ENCODE assay signal across 8 mouse cellular contexts in the genomic region with DNA sequence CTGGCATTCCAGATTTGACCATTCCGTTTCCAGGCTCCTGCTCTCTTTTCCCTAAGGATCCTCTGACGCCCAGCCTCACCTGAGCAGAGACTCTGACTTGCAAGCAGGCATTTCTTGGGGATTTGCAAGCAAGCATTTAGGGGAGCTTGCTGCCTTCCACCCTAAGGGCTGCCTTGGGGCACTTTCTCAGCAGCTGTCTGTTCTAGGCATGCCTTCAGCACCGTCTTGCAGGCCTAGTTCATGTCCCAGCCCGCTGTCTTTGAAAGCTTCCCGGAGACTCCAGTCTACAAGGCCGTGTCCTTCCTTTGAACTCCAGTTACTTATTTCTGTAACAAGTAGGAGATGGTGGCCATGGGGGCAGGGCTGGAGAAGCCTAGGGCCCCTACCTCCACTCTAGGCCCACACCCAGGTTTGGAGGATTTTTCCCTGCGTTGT. TPM values are rescaled to one million over a fixed set of nuclear protein-coding genes. Genes with fewer than 3 reads are reported as not detected.
DNase-seq lines count a peak whose midpoint lies in the region; ATAC-seq and TF ChIP-seq lines count a peak whose summit lies in the region.

No protein-coding gene starts in this region.

- H3K4me1 ChIP-seq in forebrain, embryonic 14.5 days (ENCODE audit: control insufficient read depth, insufficient read depth, low read length) = peaks cover 3% of the 10 kb centered on the region; the same call in 1 of the 2 replicates
- peaks cover 31% of the 10 kb centered on the region for H3K4me1 ChIP-seq in kidney, postnatal 0 days (replicated peaks; ENCODE audit: insufficient read depth, low read length)
- peaks cover 6% of the 10 kb centered on the region; the same call in 1 of the 2 replicates for H3K4me1 ChIP-seq in midbrain, embryonic 14.5 days (ENCODE audit: control insufficient read depth, insufficient read depth, low read length)

- TF ChIP-seq CTCF in kidney, postnatal 0 days (IDR thresholded peaks at IDR 0.05; ENCODE audit: low read depth) = no peak

- H3K4me2 ChIP-seq in forebrain, embryonic 14.5 days (ENCODE audit: low read length) = peak overlapping the region; percentile 94
- H3K4me2 ChIP-seq in kidney, postnatal 0 days (ENCODE audit: low read length) = peak overlapping the region; percentile 81
- H3K4me2 ChIP-seq in midbrain, embryonic 14.5 days (ENCODE audit: low read length) = peak overlapping the region; percentile 99

- 35% methylated on average over 7 of the region's 7 CpGs for WGBS in forebrain, embryonic 14.5 days
- WGBS in kidney, postnatal 0 days = 5% methylated on average over 7 of the region's 7 CpGs
- WGBS in midbrain, embryonic 14.5 days = 33% methylated on average over 7 of the region's 7 CpGs

- H3K9ac ChIP-seq in forebrain, embryonic 14.5 days (ENCODE audit: low read length) = peak overlapping the region; percentile 71
- peak overlapping the region; percentile 95 for H3K9ac ChIP-seq in kidney, postnatal 0 days (ENCODE audit: low read depth, low read length)
- peak overlapping the region; percentile 52; the same call in 1 of the 2 replicates for H3K9ac ChIP-seq in midbrain, embryonic 14.5 days (replicated peaks; ENCODE audit: low read length)

- ATAC-seq in forebrain, embryonic 14.5 days = no peak
- ATAC-seq in kidney, postnatal 0 days (replicated peaks; ENCODE audit: low FRiP score, low read depth) = 0 out of 2 replicates have a peak, but pooled peaks have one; percentile 9
- no peak for ATAC-seq in midbrain, embryonic 14.5 days (ENCODE audit: low FRiP score, low TSS enrichment)

- H3K27ac ChIP-seq in forebrain, embryonic 14.5 days (ENCODE audit: low read depth, low read length) = no peak overlapping the region
- H3K27ac ChIP-seq in kidney, postnatal 0 days = peak overlapping the region; percentile 95
- no peak overlapping the region for H3K27ac ChIP-seq in midbrain, embryonic 14.5 days (replicated peaks; ENCODE audit: low read depth, low read length)

- peak; percentile 16 for DNase-seq in urinary bladder, postnatal 14 days (ENCODE audit: low spot score)
- no peak for DNase-seq in urinary bladder, postnatal 4 days (ENCODE audit: low spot score in 2 of 2)
- DNase-seq in forebrain, embryonic 14.5 days (ENCODE audit: low spot score) = no peak
- peak; percentile 59 for DNase-seq in kidney, postnatal 0 days (ENCODE audit: low spot score)
- DNase-seq in midbrain, embryonic 14.5 days = peak; percentile 43
- DNase-seq in urinary bladder, postnatal 25 days (ENCODE audit: low spot score) = no peak
- DNase-seq in cerebellum, adult 9-10 months = no peak
- DNase-seq in thymus, postnatal 0 days (ENCODE audit: low spot score) = no peak

- no peaks in the 10 kb centered on the region for H3K27me3 ChIP-seq in forebrain, embryonic 14.5 days (replicated peaks; ENCODE audit: control insufficient read depth, insufficient read depth, low read length)
- H3K27me3 ChIP-seq in kidney, postnatal 0 days (ENCODE audit: insufficient read depth, low read length) = no peaks in the 10 kb centered on the region
- peaks cover 14% of the 10 kb centered on the region; the same call in 1 of the 2 replicates for H3K27me3 ChIP-seq in midbrain, embryonic 14.5 days (ENCODE audit: control insufficient read depth, insufficient read depth, low read length)

- H3K36me3 ChIP-seq in forebrain, embryonic 14.5 days (ENCODE audit: control insufficient read depth, insufficient read depth, low read length) = no peaks in the 10 kb centered on the region
- H3K36me3 ChIP-seq in kidney, postnatal 0 days (ENCODE audit: insufficient read depth, low read length) = no peaks in the 10 kb centered on the region
- H3K36me3 ChIP-seq in midbrain, embryonic 14.5 days (ENCODE audit: control insufficient read depth, insufficient read depth, low read length) = no peaks in the 10 kb centered on the region

- H3K4me3 ChIP-seq in forebrain, embryonic 14.5 days (ENCODE audit: low read depth, low read length) = peak overlapping the region; percentile 62
- peak overlapping the region; percentile 73 for H3K4me3 ChIP-seq in kidney, postnatal 0 days (replicated peaks; ENCODE audit: low read depth, low read length)
- peak overlapping the region; percentile 53 for H3K4me3 ChIP-seq in midbrain, embryonic 14.5 days (replicated peaks; ENCODE audit: low read depth, low read length)

- H3K9me3 ChIP-seq in forebrain, embryonic 14.5 days (replicated peaks; ENCODE audit: control insufficient read depth, low read length) = no peaks in the 10 kb centered on the region
- H3K9me3 ChIP-seq in kidney, postnatal 0 days (replicated peaks; ENCODE audit: low read length) = no peaks in the 10 kb centered on the region
- no peaks in the 10 kb centered on the region for H3K9me3 ChIP-seq in midbrain, embryonic 14.5 days (ENCODE audit: control insufficient read depth, low read length)

RNA-seq across cellular contexts. Expression of gene Dock1, which starts 1.0 kb away (rescaled TPM):
- 7.9 and 9.2 TPM in 2 replicates for polyA plus RNA-seq in forebrain, embryonic 14.5 days (2014; fragmentation: Nextera tagmentation; extraction: Ambion mirVana)
- 23.9 and 27.6 TPM in 2 replicates for polyA plus RNA-seq in kidney, postnatal 0 days (2015; fragmentation: Nextera tagmentation; extraction: Ambion mirVana)
- polyA plus RNA-seq in midbrain, embryonic 14.5 days (2014; fragmentation: Nextera tagmentation; extraction: Ambion mirVana) = 4.3 and 8.4 TPM in 2 replicates
- polyA plus RNA-seq in thymus, postnatal 0 days (2015; fragmentation: Nextera tagmentation; extraction: Ambion mirVana) = 4.5 and 5.3 TPM in 2 replicates

Comparison
In these comparisons a context has a peak if more than half of its experiments do, and no peak if none do; other contexts are left out.
1. DNase-seq: peak in urinary bladder, postnatal 14 days (single experiment), kidney, postnatal 0 days (single experiment) and midbrain, embryonic 14.5 days (single experiment); none in urinary bladder, postnatal 4 days (0 of 2), forebrain, embryonic 14.5 days (single experiment), urinary bladder, postnatal 25 days (single experiment), cerebellum, adult 9-10 months (single experiment) and thymus, postnatal 0 days (single experiment).
2. Peak in every context shown above with its lines, with median percentiles within 50 percentile points of each other: H3K4me2 ChIP-seq, H3K4me3 ChIP-seq and H3K9ac ChIP-seq.